Mouse (Mus musculus): Measurements from ENCODE around the gene Setx.

The Setx gene

DNA sequence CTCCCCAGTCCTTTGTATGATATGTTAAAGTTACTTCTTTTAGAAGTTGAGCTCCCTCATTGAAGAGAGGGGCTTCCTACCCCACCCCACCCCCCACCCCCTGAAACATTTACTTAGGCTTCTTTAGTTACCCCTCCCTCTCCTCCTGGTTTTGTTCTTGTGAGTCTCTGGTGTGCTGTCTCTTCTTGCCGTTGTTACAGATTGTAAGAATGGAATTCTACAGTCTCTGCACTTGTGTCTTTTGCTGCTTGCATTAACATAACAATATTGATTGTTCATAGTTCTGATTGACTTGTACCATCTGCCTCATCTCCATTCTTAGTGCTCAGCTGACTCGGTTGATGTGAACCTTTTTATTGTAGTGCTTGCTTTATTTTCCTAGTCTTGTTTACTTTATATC, 28.0 kb downstream of the Setx start:
- no peak for DNase-seq

- DNase-seq, result no peak
Measured at GRCm38 (mm10) chr2:29168067-29168466, 44.1 kb downstream of the Setx start.

GRCm38 (mm10) chr2:29174887-29175286, 50.9 kb downstream of the Setx start:
- DNase-seq, result no peak

DNA sequence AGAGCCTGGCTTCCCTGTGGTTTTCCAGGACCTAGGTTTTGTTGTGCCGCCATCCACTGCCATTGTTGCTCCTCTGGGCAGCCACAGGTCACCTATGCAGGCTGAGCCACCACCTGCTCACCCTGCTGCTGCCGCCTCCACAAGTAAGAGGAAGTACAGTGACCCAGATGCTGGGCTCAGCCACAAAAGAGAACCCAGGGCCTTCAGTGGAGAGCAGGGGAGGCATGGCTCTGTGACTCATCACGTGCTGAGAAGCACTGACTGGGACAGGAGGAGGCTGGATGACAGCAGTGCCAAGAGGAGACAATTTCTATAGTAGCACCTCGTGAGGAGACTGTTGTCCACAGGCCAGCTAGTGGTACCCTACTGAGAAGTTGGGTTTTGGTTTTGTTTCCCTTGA, 55.8 kb downstream of the Setx start:
- DNase-seq, result no peak

- DNase-seq, result no peak
Measured at GRCm38 (mm10) chr2:29181111-29181510, 57.1 kb downstream of the Setx start.

GRCm38 (mm10) chr2:29183266-29183924, 59.4 kb downstream of the Setx start:
- DNase-seq, result no peak

DNA sequence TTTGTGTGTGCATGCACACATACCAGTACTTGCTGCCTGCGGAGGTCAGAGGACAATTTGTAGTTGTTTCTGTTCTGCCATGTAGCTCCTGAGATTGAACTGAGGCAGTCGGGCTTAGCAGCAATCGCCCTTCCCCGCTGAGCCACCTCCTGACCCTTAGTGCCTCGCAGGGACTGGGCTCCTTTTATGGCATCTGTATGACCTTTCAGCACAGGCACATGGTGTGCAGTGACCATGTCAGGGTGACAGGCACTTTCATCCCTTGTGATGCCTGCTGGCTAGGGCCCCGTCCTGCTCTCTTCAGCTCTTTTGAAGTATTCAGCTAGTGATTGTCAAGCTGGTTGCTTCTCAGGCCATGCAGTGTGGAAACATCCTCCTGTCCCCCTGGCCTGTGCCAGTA, 62.2 kb downstream of the Setx start:
- no peak for DNase-seq

GRCm38 (mm10) chr2:29190392-29190791, 66.4 kb downstream of the Setx start:
- DNase-seq, result no peak

GRCm38 (mm10) chr2:29191216-29192215, 67.5 kb downstream of the Setx start:
- DNase-seq, result no peak

GRCm38 (mm10) chr2:29192629-29193278, 68.8 kb downstream of the Setx start:
- DNase-seq, result peak; percentile 8

GRCm38 (mm10) chr2:29193819-29194546, 70.0 kb downstream of the Setx start:
- no peak for DNase-seq

DNA sequence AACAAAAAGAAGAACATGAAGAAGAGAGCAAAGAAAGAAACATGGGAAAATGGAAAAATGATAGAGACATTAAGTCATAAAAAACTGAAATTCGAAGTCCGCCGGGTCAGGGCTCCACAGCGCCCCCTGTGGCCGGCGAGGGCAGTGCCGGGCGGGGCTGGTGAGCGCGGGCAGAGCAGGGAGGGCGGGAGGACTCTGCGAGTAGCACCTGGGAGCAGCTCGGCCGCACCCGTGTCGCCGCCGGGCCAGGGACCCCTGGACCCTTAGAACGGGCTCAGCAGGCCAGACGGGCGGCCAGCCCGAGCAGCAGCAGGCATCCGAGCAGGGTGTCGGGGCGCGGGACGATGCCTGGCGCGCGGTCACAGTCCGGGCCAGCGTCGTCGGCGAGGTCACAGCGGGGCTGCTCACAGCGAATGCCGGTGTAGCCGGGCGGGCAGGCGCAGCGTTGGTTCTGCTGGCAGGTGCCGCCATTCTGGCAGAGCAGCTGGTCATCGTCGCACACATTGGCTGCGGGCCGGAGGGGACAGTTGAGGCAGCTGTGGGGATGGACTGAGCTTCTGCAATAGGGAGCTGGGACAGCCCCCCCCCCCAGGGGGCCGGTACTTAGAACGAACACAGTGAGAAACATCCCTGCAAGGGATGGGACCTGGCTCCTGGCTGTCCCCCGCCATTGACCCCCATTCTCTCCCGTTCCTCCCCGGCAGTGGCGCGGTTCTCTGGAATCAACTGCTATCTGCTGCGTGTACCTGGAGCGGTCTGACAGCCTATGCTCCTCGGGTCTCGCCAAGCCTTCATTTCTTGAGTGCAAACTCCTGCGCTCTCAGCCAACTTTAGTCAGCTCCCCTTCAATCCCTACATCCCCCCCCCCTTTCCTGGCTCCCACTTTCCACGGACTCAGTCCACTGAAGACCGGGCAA, 70.8 kb downstream of the Setx start:
- peak; percentile 92 for DNase-seq

DNA sequence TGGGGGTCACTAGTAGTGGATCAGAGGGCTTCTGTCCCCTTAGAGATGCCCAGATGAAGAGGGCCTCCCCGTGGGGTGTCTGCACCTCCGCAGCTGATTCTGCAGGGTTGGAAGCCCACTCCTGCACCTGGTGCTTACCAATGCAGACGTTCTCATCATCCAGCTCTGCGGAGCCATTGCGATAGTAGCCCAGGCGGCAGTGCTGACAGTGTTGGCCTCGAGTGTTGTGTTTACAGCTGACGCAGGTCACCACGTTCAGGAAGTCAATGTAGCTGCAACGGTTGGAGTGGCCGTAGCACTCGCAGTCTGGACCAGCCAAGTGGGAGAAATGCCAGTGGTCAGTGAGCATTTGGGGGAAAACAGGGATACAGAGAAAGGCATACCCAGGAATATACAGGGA, 72.9 kb downstream of the Setx start:
- peak; percentile 10 for DNase-seq

DNA sequence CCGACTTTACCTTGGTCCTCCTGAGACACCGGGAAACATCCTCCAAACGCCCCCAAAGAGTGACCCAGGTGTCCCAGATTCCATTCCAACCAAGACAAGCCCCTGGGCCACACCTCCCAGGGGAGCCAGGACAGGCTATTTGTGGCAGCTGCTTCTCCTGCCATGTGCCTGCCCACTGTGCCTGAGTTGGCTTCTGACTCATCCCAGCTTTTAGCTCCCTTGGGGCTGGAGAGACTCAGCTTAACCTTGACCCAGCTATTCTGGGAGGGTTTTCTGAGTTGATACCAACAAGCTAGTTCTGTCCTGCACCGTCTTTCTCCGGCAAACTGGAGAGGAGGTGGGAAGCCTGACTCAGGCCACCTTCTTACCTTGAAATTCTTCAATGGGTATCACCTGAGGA, 74.5 kb downstream of the Setx start:
- peak; percentile 16 for DNase-seq

- peak; percentile 72 for DNase-seq
Measured at GRCm38 (mm10) chr2:29199909-29200308, 75.9 kb downstream of the Setx start.

DNA sequence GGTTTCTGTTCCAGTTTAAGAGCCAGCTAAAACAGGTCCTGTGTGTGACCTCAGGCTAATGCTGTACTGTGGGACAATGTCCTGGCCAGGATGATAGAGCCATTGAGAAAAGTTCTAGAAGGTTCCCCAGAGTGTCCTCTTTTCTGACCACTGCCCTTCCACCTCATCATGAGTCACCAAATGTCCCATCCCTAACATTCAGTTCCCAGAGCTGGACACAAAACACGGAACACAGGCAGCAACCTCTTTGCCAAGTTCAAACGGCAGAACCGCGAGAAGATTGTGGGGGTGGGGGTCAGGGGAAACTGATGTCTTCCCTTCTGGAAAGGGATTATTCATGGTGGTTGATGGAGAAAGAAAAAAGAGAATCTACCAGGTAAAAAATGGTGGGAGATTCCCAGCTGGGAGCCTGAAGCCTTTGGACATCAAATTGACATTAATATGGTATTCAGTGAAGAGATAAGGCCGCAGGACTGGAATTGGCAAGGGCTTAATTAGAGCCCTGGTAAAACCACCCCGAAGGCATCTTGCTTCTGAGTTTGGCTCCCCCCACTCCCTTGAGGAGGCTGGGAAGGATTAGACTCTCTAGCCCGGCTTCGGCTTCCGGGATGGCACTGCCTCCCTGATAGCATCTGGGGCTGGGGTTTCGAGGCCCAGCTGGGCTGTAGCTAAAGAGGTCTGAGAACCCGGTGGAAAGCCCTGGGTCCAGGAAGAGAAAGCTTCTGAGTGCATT, 77.4 kb downstream of the Setx start:
- peak; percentile 11 for DNase-seq

DNA sequence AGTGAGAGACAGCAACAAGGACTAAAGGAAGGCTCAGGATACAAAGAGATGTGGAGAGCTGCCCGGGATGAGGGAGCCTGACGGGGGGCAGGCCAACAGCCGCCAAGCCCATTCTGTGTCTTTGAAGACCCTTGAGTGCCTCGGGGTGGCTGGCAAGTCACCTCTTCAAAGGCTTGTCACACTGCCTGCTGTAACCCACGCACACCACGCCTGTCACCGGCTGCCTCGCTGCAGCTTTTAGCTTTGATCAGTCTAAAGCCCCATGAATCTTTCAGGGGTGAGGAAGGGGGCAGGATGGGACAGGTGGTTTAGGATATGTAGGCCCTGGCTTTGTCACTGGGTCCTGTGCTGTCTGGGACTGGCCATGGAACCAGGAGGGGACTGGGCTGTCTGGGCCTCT, 82.2 kb downstream of the Setx start:
- DNase-seq, result no peak

GRCm38 (mm10) chr2:29216286-29217012, 92.5 kb downstream of the Setx start:
- peak; percentile 87 for DNase-seq

GRCm38 (mm10) chr2:29217042-29217441, 93.1 kb downstream of the Setx start:
- peak; percentile 59 for DNase-seq

GRCm38 (mm10) chr2:29217897-29218296, 93.9 kb downstream of the Setx start:
- DNase-seq, result peak; percentile 99
